Mouse (Mus musculus) heart, postnatal 0 days (tissue): ENCODE measurements at regions not wholly inside any gene's neighbourhood (a gene's known extent, or its start where the extent isn't known, plus 50 kb on each side); places are given as distances from the start of the nearest gene placed in this dataset.

Experiments
- ATAC-seq: fragments of 200-750 bp; cut with Nextera tagmentation; 2 replicates; pipeline ENCODE4 v1.8.0; 2017; ENCODE audit warnings: low read depth, moderate number of reproducible peaks, moderate library complexity; ENCODE audit not compliant: insufficient read depth
- DNase-seq: peaks from one replicate; pipeline ENCODE4 v3.0.0-alpha.2; 2016; ENCODE audit warnings: low spot score
- H3K27ac ChIP-seq: fragments of 300-500 bp; sonication (generic); 2 replicates; pipeline ENCODE4 v1.5.1; 2014; ENCODE audit warnings: low read depth, mild to moderate bottlenecking
- H3K27me3 ChIP-seq: fragments of 300-500 bp; sonication (generic); 2 replicates; pipeline ENCODE4 v1.6.1; 2014; ENCODE audit warnings: low read length, mixed read lengths; ENCODE audit not compliant: control insufficient read depth, insufficient read depth
- H3K36me3 ChIP-seq: fragments of 300-500 bp; sonication (generic); replicated peaks from 2 replicates; pipeline ENCODE4 v1.6.1; 2014; ENCODE audit warnings: low read length, mixed read lengths; ENCODE audit not compliant: control insufficient read depth, insufficient read depth
- H3K4me1 ChIP-seq: fragments of 300-500 bp; sonication (generic); 2 replicates; pipeline ENCODE4 v1.6.1; 2014; ENCODE audit warnings: antibody characterized with exemption; ENCODE audit not compliant: control insufficient read depth, insufficient read depth
- H3K4me2 ChIP-seq: fragments of 300-500 bp; sonication (generic); 2 replicates; pipeline ENCODE4 v1.6.1; 2014; ENCODE audit warnings: low read depth, mild to moderate bottlenecking, low read length, moderate library complexity
- H3K4me3 ChIP-seq: fragments of 300-500 bp; sonication (generic); 2 replicates; pipeline ENCODE4 v1.5.1; 2014; ENCODE audit warnings: low read depth, low read length
- H3K9ac ChIP-seq: fragments of 300-500 bp; sonication (generic); replicated peaks from 2 replicates; pipeline ENCODE4 v1.6.1; 2014; ENCODE audit warnings: low read depth, low read length, mixed read lengths
- H3K9me3 ChIP-seq: fragments of 300-500 bp; sonication (generic); replicated peaks from 2 replicates; pipeline ENCODE4 v1.6.1; 2016; ENCODE audit warnings: low read length; ENCODE audit not compliant: control insufficient read depth
- CTCF ChIP-seq: IDR thresholded peaks from 2 replicates; pipeline ENCODE4 v1.5.1; 2016; ENCODE audit warnings: antibody characterized with exemption, control low read depth, low read depth
- EP300 ChIP-seq: IDR thresholded peaks from 2 replicates; pipeline ENCODE4 v1.6.1; 2016; ENCODE audit warnings: antibody characterized with exemption, low read depth
- WGBS: fragments of 180-500 bp; shearing (Covaris S2); extraction: QIAGEN DNeasy Blood & Tissue Kit; methylation state at CpG from one replicate; pipeline ENCODE4 v1.1.7; 2014; 5-methylcytosine and 5-hydroxymethylcytosine counted together

- no peak overlapping the region for H3K9ac ChIP-seq
- 79% methylated on average over 8 of the region's 8 CpGs for WGBS
- DNase-seq (no peak), ATAC-seq (no peak)
- H3K36me3 ChIP-seq: no peaks in the 10 kb centered on the region
- H3K4me1 ChIP-seq: no peaks in the 10 kb centered on the region
- H3K9me3 ChIP-seq: no peaks in the 10 kb centered on the region
- no peak overlapping the region for H3K4me3 ChIP-seq
- H3K27me3 ChIP-seq: no peaks in the 10 kb centered on the region
- TF ChIP-seq EP300: no peak
- TF ChIP-seq CTCF: no peak
- no peak overlapping the region for H3K27ac ChIP-seq
- H3K4me2 ChIP-seq: no peak overlapping the region
Observed at GRCm38 (mm10) chr19:48136231-48136630, 69.6 kb upstream of the Sorcs3 start.

DNA sequence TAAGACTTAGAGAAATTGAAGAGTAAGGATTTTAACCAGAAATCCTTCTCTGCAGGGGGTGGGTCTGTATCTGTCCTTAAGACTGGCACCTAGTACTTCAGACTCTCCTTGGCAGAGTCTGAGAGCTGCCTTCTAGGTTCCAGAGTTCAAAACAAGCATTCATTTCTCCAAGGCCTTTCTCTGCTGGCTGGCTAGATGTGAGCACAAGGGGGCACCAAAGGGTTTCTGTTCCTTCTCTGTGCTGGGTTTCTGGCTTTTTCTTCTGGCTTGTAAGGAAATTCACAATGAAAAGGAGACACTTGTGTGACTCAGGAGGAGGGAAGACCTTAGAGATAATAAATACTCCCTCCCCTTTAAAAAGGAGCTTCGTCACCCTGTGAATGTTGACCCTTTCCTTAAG lies 61.7 kb upstream of the Sorcs3 start:
- Histone ChIP-seq H3K9ac (no peak overlapping the region), H3K27me3 (no peaks in the 10 kb centered on the region), H3K27ac (no peak overlapping the region), H3K36me3 (no peaks in the 10 kb centered on the region), H3K4me1 (no peaks in the 10 kb centered on the region), H3K9me3 (no peaks in the 10 kb centered on the region), H3K4me2 (no peak overlapping the region), H3K4me3 (no peak overlapping the region)
- WGBS: 7% methylated on average over 1 of the region's 1 CpGs
- DNase-seq: no peak
- TF ChIP-seq EP300 (no peak), CTCF (peak; percentile 49)
- no peak for ATAC-seq
